Mouse (Mus musculus) lung, adult 18-20 months (tissue): ENCODE results near the gene Pcdh17.

Experiments
- DNase-seq, 2 experiments: peaks; one replicate each; pipeline ENCODE4 v3.0.0; 2022; ENCODE audit warnings: mixed read lengths in 2 of 2

Gene Pcdh17

GRCm38 (mm10) chr14:84443288-84443686 is at the start of gene Pcdh17:
Pcdh17 (plus strand) TSS chr14:84443563.
- peak; percentile 92 to 95 for DNase-seq

GRCm38 (mm10) chr14:84397137-84397536 is 46.2 kb upstream of the Pcdh17 start:
- no peak for DNase-seq

DNA sequence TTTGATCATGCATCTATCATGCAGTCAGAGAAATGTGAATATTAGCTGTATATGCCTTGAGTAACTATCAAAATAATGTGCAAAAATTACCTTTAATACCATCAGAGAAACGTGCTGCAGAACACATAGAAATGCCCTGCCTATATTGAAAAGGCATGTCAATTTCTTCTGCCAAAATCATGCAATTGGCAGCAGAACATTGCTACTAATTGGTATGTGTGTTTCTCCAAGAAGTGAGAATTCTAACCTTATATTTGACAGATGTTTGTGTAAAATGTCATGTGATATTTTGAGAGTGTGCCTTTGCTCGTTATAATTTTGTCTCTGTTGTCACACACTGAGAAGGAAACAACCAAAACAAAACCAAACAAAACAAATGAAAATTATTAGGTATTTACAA is 18.6 kb upstream of the Pcdh17 start:
- no peak for DNase-seq

DNA sequence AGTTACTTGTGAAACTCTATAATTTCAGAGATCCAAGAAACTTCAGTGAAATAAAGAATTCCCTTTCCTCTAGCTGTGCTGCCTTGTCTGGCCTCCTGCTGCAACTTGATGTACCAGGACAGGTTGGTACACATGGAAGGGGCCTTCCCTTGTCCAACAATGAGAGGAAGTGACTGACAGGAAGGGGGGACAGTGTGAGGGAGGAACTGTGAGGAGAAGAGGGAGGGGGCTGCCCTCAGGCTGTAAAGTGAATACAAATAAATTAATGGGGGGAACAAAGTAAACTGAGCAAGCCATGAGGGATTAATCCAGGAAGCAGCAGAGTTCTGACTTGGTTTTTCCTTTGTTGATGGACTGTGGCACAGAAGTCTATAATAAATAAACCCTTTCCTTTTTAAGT is 16.7 kb upstream of the Pcdh17 start:
- DNase-seq = no peak

DNA sequence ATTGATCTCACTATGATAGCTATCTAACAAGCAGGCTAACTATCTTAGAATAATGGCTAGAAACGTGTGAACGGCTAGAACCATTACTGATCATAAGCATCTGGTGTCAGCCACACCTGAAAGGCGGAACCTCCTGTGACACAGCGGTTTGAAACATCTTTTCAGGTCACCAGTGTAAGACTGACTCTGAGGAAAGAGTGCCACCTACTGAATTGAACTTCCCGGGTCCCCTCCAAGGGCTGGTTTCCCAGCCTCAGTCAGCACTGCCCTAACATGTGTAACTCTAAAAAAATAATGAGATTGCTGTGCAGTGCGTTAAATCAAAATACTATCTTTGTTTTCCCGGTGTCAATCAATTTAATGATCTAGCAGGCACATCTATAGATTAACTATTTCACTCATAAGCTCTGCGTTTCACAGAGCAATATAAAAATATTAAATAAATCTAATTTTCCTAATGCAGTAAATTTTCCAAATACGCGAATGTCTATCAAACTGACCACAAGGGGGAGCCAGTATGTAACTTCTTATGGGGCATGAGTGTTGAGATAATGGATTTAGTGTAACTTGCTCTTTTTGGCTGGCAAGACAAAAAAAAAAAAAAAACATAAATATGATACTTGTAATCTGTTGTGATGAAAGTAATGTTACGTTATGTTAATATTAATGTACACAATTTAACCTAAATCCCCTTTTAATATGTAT is 5.1 kb upstream of the Pcdh17 start:
- DNase-seq = no peak

GRCm38 (mm10) chr14:84440903-84441302 is 2.5 kb upstream of the Pcdh17 start:
- peak in 1 of 2 experiments; percentile 20 for DNase-seq

DNA sequence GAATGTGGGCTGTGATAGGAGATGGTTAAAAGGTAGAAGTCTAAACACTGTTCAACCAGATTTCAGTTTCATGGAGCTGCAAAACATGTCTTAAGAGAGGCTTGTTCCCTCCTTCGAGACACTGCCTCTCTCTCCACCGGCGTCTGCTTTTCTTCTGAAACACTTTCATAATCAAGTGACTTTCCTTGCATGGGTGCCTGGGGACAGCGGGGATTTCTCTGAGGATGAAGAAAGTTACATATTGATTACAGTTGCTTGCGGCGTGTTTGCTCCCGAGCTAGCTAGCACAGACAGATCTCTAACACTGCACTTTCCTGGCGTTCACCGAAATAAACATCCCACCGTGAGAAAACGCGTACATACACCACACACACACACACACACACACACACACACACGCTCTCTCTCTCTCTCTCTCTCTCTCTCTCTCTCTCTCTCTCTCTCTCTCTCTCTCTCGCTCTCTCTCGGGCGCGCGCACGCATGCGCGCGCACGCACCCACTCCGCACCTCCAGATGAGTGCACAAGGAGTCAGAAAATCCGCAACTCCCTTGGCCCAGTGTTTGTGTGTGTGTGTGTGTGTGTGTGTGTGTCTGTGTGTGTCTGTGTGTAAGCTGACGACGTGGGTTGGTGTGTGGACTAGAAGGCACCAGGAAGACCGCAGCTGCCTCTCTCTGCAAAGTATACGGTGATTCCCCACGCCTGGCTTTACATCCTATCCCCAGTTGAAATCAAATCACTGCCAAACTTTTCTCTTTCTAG is 655 bp upstream of the Pcdh17 start:
- DNase-seq = peak in 1 of 2 experiments; percentile 4

GRCm38 (mm10) chr14:84443761-84444160 is 398 bp downstream of the Pcdh17 start:
- DNase-seq = no peak

GRCm38 (mm10) chr14:84444276-84444662 is 906 bp downstream of the Pcdh17 start:
- DNase-seq = peak in 1 of 2 experiments; percentile 11

DNA sequence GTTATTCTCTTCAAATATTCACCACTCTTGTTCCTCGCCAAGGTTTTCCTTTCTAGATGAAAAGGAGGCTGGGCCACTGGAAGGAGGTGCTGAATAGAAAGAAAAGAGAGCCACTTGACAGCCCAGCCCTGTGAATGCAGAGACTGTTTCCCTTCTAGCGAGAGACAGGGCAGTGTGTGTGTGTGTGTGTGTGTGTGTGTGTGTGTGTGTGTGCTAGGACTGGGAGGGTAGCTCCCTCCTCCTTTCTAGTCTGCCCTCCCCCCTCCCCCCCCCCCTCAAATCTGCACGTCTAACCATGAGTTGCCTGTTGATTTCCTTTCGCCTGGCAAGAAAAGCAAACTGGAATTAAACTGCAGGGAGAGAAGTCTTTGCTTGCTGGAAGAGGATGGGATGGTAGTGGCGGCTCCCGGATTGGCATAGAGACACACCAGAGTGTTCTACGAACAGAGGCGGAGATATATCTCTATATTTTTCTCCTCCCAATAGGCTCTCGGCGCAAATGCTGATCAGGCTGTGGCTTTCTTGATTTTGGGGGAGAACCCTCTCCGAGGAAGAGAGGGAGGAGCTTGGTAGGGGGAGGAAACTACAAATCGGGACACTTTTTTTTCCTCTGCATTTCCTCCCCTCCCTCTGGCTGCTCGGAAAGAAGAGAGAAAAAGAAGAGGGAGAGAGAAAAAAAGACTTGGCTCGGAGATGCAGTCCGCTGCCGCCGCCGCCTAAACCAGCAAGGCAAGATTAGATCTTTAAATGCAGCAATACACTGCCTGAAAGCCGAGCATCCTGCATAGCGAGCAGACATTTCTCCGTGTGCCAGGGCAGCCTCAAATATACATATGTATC is 1.5 kb downstream of the Pcdh17 start:
- peak; percentile 12 to 22 for DNase-seq

DNA sequence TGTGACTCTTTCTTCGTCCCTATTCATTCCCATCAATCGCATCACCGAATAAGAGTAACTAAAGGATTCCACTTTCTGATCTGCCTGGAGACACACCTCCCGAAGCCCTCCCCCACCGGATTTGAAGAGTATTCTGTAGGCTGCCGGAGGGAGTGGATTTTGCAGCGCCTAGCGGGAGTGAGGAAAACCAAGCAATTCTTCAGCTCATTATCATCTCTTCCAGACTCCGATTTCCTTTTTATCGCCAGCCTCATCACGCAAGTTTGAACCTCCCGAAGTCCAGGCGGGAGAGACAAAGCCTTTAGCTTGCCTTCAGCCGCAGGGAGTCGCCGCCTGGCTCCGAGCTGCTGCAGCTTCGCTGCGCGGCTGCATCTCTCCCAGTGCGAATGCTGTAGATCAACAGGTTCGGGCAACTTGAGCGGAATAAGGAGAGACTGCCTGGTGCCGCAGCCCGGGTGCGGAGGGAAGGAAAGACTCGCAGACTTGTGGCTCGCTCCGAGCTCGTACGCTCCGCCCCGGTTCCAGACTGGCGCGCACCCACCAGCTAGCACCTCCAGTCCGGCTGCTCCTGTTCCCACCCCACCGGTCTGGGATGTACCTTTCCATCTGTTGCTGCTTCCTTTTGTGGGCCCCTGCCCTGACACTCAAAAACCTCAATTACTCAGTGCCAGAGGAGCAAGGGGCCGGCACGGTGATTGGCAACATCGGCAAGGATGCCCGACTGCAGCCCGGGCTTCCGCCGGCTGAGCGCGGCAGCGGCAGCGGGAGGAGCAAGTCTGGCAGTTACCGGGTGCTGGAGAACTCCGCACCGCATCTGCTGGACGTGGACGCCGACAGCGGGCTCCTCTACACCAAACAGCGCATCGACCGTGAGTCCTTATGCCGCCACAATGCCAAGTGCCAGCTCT is 2.4 kb downstream of the Pcdh17 start:
- peak; percentile 12 to 19 for DNase-seq

DNA sequence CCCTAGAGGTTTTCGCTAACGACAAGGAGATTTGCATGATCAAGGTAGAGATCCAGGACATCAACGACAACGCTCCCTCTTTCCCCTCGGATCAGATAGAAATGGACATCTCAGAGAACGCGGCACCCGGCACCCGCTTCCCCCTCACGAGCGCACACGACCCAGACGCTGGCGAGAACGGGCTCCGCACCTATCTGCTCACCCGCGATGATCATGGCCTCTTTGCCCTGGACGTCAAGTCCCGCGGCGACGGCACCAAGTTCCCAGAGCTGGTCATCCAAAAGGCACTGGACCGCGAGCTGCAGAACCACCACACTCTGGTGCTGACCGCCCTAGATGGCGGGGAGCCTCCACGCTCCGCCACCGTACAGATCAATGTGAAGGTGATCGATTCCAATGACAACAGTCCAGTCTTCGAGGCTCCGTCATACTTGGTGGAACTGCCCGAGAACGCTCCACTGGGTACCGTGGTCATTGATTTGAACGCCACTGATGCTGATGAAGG is 3.1 kb downstream of the Pcdh17 start:
- no peak for DNase-seq

DNA sequence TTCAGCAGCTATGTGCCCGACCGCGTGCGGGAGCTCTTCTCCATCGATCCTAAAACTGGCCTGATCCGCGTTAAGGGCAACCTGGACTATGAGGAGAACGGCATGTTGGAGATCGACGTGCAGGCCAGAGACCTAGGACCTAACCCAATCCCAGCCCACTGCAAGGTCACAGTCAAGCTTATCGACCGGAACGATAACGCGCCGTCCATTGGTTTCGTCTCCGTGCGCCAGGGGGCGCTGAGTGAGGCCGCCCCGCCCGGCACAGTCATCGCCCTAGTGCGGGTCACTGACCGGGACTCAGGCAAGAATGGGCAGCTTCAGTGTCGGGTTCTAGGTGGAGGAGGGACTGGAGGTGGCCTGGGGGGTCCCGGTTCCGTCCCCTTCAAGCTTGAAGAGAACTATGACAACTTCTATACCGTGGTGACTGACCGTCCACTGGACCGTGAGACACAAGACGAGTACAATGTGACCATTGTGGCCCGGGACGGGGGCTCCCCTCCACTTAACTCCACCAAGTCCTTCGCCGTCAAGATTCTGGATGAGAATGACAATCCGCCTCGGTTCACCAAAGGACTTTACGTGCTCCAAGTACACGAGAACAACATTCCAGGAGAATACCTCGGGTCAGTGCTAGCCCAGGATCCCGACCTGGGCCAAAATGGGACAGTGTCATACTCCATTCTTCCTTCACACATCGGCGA is 3.7 kb downstream of the Pcdh17 start:
- peak; percentile 67 to 70 for DNase-seq

GRCm38 (mm10) chr14:84447661-84448380 is 4.5 kb downstream of the Pcdh17 start:
- DNase-seq = peak; percentile 10 to 23

GRCm38 (mm10) chr14:84448381-84448771 is 5.0 kb downstream of the Pcdh17 start:
- DNase-seq = peak in 1 of 2 experiments; percentile 6

DNA sequence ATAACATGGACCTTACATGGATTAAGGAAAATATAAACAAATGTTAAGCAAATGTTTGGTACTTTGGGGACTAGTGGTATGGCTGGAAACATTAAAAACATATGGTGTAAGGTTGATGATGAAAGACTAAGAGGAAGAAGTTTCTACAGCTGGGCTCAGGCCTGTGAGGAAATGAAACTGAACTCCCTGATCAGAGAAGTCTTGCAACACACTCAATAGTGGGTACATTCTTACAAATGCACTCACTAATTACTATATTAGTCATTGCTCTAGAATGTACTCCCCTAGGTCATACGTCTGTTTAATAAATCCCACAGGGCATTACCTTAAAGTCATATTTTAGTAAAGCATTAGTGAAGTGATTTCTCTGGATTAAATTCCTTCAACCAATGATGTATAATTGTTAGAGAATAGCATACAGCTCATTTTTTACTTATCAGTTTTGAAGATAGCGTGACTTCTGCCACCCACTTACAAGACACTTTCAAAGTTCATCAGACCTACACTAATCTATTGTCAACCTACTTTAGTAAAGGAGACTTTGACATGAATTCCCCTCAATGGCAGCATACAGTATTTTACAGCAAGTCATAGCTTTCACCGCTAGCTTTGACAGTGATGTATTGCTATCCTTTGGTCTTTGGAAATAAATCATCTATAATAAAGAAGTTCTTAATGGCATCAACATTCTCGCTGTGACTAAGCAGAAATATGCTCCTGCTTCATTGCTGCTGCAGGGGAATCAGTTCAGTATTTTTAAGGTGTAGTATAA is 10.9 kb downstream of the Pcdh17 start:
- no peak for DNase-seq

DNA sequence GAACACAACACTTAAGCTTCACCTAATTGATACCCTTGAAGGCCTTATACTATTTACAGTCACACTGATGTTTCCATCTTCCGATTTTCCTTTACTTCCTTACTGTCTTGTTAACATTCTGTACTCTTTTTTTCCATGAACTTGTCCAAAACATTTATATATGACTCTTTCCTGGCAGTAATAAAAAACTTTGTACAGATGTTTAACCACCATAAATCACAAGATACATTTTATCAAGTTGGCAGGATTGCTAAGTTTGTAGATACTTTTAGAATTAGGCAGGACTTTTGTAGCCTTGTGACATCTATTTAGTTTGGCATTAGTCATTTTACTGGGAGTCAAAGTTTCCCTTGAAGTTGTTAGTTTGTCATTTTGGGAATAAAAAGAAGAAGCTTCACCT is 32.1 kb downstream of the Pcdh17 start:
- DNase-seq = no peak

- DNase-seq = no peak
These were observed 33.0 kb downstream of the Pcdh17 start for GRCm38 (mm10) chr14:84476336-84476735.

GRCm38 (mm10) chr14:84476906-84477305 is 33.5 kb downstream of the Pcdh17 start:
- DNase-seq = no peak

DNA sequence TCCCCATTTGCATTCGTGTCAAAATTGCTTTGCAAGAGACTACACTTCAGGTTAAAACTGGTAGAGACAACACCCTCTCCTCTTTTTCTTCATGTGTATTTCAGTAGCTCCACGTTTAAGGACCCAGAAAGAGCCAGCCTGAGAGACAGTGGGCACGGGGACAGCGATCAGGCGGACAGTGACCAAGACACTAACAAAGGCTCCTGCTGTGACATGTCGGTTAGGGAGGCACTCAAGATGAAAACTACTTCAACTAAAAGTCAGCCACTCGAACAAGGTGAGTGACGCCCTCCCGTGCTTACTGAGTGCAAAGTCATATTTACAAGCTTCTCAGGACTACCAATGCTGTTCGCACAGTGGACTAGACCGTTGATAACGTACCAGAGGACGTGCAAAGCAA is 34.0 kb downstream of the Pcdh17 start:
- DNase-seq = no peak
